Mouse (Mus musculus) cerebellum, postnatal 36 days (tissue): ENCODE data around the gene Sf3b6.
"Not testable (repeated sequence)": the region's sequence is repeated elsewhere in the genome, so short reads cannot be mapped to it uniquely, and the experiment has no call there.

Source experiments
- DNase-seq, 2 experiments: peaks; one replicate each; pipeline ENCODE4 v3.0.0; 2021 to 2022; ENCODE audit warnings: mixed read lengths in 2 of 2

The Sf3b6 gene

DNA sequence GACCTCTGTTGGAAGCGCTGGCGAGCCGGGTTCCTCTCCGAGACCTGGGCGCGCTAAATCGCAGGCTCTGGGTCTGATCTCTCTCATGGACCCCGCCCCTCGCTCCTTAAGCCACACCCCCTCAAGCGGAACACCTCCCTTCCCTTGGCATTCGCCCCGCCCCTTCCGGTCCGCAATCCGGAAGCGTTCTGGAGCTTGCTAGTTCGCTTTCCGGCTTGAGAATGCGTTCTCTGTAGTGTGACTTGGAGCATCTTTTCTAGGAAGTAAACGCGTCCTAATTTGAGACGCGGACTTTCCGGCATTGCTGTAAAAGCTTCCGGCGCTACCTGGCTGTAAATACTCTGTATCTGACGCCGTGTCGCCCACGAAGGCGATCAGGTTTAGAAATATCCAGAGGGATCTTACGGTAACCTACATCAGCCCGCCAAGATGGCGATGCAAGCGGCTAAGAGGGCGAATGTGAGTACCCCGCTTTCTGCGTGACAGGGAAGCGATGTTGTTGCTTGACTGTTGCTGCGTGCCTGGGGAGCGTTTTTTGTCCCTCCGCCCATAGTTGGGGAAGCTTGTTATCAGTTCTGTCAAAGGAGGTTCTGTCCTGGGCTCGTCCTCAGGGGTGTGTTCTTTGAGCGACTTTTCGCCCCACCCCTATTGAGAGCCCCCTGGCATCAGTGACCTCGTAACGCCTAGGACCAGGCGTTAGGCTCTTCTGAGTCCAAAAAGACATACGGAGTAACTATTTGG, at the start of gene Sf3b6:
Gene Sf3b6 (plus strand): TSS at position 184 of the 741 bp plus-strand sequence.
- peak; percentile 97 to 98 for DNase-seq

DNA sequence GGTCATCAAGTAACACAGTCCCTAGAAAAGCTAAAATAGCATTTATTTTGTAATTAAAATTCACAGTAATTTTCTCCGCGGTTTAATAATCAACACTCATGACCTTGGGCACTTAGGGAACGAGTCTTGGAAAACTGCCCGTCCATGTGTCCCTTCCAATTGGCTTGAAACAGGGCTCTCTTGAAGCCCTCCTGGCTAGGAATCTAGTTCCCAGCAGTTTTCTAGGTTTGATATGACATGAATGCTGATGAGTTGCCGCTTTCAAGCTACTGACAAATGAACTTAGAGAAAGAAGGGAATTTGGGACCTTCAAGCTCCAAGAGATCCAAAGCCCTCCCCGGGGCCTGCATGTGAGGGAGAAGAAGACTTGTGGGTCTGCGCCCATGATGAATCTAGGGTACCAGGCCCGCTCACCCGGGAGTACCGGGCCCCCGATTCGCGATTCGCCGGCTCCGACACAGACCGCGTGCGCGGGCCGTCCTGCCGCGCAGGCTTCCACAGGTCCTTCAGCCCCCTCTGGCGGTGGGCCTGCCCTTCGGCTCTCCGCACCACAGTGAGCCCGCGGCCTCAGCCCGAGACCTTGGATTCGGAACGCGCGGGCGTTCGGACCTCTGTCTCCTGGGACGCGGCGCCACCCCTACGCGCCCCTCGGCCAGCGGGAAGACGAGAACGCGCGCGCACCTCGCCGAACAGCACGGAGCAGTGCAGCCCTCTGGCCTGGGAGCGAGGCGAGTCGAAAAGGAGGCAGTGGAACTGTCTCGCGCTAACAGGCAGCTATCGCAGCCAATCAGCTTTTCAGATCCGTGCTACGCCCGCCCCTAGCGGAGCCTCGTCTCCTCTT, 48.6 kb upstream of the Sf3b6 start, which contains the start of the genes Pfn4 and Fam228b:
Gene Pfn4 (plus strand): TSS at position 531 of the 841 bp plus-strand sequence.
Gene Fam228b (minus strand): TSS at position 776 of the 841 bp plus-strand sequence.
- peak; percentile 99 for DNase-seq

DNA sequence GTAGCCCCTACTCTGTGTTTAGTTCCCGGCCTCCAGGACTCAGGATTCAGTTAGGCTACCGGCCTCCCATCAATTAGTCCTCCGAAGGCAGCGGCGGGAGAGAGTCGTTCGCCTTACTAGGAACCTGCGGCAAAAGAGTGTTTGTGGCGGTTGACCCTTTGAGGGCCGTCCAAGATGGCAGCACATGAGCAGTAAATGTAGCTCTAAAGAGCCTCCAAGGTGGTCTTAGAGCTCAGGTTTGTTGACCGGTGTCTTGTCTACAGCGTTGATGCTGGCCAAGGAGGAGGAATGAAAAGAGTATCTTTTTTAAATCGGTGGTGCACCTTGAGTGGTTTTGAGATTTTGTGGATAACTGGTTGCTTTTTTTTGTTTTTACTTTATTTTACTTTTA, 48.0 kb upstream of the Sf3b6 start:
- no peak for DNase-seq

DNA sequence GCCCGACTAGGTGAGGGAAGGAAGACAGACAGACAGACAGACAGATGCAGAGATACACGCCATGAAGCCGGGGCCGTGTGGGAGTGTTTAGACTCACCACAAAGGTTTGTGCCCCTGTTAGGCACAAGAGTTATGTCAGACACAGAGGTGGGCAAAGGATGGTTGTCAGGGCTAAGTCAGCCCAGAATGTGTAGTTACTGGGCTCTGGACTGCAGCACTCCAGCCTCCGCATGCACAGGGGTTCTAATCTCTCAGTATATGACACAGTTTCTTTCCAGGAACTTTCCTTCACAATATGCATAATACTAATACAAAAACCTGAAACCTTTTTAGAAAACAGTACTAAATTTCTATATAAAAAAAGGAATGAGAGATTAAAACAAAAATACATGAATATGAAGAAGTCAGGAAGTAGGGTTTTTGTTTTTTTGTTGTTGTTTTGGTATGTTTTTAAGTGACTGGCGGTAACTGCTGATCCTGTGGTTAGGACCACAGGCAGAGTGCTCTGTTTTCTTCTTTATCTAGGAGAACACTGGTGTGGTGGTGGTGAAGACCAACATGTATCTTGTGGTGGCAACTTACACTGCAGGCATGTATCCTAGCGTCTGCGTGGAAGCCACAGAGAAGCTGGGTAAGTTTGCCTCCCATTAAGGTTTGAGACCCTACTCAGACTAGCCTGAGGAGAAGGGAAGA, 42.3 kb upstream of the Sf3b6 start:
- no peak for DNase-seq

DNA sequence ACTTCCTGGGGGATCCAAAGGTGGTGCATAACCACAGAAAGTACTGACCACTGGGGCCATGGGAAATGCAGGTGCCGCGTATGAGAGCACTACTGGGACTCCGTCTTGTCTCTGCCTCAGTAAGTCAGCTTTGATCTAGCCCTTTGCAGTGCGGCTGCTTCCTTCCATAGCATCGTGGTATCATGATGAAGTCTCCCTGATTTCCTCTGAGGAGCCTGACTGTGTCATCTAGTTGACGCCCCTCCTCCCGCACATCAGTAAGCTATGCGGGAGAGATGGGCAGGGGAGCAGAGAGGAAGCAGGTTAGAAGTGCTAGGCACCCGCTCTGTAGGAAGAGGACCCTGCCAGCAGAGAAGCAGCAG, 41.8 kb upstream of the Sf3b6 start:
- DNase-seq, result no peak

DNA sequence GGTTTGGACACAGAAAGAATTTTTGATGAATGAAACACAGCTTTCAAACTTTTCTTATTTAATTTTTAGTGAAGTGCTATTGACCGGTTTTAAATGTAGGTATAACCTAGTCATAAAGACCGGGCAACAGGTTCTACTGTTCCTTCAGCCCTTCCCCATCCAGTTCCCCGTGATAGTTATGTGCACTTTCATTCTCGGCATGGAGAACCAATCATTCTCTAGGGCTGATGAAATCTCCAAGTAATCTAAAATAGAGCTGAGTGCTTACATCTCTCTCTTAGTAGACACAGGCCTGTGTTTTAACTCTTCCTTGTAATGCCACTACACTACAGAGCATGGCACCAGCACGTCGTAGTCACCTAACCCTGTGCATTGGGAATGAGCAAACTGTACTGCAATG, 39.6 kb upstream of the Sf3b6 start:
- DNase-seq, result no peak

DNA sequence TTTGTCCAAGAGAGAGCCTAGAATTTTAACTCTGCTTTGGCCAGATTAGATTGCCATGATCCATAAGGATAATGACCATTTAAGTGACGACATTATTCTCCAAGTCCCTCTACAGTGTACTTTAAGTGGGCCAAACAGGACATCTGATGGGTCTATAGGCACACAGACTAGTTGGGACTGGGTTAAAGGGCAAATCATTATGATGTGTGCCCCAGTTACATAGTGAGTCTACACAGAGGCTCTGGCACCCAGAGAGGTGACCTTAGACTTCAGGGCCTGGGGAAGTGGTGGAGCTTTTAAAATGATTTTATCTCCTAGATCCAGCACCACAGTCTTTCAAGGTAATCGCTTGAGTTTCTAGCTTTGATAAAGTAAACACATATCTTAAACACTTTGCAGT, 37.1 kb upstream of the Sf3b6 start:
- no peak for DNase-seq

DNA sequence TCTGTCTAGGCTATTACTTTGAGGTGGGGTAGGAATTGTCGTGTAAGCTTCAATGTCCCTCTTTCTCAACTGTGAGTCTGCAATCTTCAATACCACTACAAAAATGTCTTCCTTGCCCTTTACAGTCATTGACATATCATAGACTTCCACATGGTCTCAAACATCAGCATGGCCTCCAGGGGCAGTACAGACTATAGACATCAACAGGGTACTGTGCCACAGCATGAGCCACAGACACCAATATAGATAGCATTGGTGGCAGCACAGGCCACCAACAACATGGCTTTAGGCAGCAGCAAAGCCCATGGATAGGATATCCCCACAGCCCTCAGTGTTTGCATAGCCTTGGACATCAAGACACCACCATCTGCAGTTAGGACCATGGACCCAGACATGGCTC, 36.1 kb upstream of the Sf3b6 start:
- DNase-seq, result no peak

DNA sequence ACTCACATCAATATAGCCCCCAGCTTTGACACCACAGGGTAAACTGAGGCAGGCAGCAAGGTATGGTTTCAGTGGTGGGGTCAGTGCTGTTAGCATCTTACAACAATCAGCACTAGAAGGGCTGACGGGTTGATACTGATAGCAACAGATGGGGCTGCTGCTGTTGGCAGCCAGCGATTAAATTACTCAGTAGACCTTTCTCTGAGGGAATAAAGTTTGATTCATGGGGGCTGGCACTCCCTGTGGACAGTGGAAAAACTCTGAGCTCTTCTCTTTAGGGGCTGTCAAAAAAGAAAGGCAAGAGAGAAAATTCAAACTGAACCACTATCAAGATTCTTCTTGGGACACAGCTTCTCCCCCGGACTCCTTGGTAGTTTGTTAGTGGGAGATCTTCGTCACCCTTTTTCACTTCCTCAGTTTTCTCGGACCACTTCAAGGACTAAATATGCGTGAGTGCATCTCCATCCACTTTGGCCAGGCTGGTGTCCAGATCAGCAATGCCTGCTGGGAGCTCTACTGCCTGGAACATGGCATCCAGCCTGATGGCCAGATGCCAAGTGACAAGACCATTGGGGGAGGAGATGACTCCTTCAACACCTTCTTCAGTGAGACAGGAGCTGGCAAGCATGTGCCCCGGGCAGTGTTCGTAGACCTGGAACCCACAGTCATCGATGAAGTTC, 35.5 kb upstream of the Sf3b6 start:
- peak; percentile 14 to 31 for DNase-seq

DNA sequence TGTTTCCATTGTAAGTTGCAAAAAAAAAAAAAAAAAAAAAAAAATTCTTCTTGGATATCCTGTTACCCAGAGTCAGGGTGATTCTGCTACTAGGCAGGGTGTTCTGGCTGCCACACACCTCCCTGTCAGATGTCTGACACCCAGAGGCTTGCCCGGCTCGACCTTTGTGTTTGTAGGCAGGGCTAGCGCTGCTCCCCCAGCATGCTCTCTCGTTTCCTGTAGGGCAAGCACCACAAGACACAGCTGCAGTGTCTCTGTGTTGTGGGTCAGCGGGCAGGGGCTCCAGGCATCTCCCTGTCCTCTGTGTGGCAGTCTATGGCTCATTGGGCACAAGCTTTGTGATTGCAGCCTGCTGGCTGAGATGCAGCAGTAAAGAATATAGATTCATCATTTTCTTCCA, 33.7 kb upstream of the Sf3b6 start:
- no peak for DNase-seq

DNA sequence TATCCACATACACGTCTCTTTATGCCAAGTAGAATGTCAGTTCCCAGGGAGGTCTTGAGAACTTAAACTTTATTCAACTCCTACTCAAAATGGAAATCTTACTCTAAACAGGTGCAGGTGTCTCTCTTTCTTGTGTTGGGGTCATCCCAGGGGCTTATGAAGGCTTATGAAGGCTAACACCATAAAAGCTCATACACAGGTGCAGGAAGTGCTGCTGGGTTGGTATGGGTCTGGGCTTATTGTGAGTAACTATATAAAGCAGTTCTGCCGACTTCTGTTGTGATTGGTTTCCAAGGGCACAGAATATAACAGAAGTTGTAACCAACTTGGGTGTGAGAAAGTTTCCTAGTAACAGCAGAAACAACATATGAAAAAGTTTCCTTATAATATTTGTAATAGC, 32.9 kb upstream of the Sf3b6 start:
- no peak for DNase-seq

DNA sequence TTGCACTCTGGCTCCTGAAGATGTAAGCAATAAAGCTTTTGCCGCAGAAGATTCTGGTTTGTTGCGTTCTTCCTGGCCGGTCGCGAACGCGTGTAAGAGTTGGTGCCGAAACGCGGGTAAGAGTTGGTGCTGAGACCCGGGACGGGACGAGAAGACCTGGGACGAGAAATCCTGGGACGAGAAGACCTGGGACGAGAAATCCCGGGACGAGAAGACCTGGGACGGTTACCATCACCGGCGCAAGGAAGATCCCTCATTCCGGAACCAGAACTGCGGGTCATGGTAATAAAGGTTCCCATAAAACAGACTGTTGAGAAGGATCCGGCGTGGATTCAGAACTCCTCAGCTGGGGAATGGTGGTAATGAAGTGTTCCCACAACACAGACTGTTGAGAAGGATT, 29.2 kb upstream of the Sf3b6 start:
- DNase-seq, result not testable (repeated sequence)

DNA sequence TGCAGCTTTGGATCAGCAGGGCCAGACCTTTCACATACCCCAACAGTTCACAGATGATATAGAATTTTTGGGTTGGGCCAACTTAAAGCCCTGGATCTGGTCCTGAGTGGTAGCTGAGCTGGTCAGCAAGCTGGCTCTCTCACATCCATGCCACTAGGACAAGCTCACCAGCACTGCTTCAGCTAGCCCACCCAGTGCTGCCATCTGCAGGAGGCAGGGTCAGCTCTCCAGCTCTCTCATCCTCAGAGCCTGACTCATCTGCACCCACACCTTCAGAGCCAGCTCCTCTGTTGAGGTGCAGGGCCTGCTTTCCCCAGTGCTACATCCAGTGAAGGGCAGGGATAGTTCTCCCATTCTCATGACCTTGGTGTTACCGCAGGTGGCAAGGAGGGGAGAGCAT, 23.6 kb upstream of the Sf3b6 start:
- no peak for DNase-seq

DNA sequence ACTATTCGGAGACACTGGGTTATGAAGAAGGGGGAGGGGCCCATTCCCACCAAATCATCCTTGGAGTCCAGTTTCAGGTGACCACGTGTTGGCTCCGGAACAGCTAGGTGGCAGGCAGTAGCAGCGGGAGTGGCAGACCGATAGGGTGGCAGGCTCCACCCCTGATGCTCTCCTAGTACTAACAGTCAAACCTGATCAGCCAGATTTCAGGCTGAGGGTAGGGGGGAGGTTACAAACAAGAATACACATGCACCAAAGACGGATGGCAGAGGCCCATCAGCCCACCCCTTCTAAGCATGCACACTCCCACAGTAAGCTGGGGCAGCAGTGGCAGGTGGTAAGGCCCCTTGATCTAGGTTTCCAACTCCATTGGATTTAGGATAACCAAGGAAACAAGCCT, 19.9 kb upstream of the Sf3b6 start:
- not testable (repeated sequence) for DNase-seq

DNA sequence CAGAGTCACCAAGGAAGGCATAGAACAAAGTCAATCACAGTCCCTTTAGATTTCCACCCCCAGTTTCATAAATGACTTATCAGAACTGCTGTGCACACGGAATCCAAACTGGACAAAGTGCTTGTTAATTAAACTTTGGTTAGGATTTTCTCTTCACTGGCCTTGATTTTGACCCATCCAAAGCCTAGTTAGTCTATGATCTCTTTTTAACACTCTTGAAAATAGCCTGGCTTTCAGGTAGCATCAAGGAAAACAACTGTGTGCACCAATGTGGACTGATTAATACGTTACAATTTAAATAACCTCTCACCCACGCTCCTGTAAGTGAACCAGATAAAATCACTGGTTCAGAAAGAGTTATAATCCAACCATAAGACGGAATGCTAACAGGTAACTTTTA, 6.3 kb upstream of the Sf3b6 start:
- DNase-seq, result no peak

DNA sequence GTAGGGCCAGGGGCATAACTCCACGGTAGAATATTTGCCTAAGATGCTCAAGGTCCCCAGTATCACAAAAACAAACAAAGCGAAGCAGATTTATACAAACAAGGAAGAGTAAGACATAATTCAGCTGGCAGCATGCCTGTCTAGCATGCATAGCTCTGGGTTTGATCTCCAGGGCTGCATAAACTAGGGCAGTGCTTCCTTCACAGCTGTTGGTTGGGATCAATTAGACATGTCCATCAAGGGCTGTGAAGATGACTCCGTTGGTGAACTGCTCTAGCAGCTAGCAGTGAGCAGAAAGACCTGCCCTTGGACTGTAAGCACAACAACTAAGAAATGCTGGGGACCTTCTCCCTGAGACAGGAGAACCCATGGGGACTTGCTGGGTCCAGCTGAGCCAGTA, 5.6 kb upstream of the Sf3b6 start:
- no peak for DNase-seq

DNA sequence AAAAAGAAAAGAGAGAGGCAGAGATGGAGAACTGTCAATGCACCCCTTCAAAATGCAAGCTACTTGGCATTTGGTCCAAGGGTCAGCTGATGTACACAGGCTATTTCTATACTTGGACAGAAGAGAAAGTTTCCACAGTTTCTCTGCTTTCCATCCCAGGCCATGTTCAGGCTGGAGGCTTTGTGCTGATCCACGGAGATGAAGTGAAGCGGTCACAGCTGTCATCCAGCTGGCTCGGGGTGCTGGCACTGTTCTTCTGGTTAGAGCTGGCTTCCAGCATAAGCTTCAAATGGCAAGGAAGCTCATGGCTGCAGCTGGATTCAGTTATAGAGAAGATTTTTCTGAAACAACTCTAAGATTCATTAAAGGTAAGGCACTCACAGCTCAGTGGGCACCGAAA, 3.7 kb upstream of the Sf3b6 start:
- no peak for DNase-seq

DNA sequence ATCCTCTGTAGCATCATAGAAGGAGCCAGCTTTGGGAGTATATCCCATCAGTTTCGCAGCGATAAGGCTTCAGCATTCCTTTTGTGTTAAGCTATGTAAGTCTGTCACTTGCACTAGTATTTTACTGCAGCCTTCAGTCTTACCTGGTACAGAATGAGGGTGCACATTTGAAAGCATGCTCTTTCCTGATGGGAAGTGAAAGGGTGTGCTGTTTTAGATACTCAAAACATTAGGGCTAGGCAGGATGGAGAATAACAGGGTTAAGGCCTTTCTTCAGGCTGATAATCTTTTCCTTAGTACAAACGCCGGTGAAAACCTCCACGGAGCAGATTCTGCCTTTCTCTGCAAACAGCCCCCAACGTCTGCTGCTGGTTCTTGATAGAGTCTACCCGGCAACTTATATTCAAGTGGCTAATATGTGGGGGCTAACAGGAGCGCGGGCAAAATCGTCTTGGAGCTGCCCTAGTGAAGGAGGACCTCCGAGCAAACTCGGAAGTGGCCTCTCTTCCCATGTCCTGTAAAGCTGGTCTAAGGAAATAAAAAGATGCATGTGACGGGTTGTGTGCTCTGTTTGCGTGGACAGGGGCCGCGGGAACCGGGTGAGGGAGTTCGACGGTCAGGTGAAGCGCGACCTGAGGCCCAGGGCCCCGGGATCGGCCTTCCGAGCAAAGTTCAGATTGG, 524 bp upstream of the Sf3b6 start:
- no peak for DNase-seq

DNA sequence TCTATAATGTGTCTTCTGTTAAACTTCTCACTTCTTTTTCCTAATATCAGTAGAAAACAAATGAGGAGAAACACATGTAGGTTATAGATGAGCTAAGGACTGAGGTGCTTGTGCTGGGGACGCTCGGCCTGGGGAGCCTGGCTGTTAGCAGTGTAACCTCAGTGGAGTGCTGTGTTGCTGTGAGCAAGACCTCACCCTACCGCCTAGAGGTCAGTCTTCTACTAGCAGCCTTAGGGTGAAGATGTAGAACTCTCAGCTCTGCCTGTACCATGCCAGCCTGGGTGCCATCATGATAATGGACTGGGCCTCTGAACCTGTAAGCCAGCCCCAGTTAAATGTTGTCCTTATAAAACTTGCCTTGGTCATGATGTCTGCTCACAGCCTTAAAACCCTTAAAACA, 9.9 kb downstream of the Sf3b6 start:
- DNase-seq, result no peak

DNA sequence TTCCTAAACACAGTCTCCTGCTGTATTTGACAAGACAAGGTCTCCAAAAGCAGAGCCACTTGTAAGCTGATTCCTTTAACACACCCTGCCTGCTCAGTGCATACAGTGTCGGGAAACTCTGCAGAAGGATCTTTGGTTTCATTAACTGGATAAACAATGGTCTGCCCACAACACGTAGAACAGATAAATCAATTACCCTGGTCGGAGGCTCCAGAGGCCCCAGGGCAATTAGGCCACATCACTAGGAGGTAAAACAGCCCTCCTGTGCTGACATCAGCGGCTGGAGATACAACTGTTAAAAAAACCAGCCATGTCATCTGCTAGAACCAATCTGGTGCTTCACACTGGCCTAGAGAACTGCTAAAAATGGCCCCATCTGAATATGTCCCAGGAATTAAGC, 19.6 kb downstream of the Sf3b6 start:
- DNase-seq, result no peak

DNA sequence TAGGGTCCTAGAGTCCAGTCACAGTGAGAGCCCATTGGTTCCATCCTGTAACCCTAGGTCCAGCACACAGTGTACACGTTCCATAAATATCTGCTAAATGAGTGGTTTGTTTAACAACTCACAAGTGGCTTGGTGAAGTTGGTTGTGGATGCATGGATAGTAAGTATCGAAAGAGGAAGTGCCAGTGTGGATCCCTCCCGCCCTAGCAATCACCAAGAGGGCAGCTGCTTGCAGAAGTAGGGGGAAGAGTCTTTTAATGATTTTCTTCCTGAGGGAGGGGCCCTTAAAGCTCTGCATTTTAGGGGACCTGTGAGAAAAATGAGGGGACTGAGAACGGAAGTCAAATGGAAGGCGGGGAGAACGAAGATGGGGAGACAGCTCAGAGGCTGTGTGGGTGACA, 22.7 kb downstream of the Sf3b6 start:
- no peak for DNase-seq

DNA sequence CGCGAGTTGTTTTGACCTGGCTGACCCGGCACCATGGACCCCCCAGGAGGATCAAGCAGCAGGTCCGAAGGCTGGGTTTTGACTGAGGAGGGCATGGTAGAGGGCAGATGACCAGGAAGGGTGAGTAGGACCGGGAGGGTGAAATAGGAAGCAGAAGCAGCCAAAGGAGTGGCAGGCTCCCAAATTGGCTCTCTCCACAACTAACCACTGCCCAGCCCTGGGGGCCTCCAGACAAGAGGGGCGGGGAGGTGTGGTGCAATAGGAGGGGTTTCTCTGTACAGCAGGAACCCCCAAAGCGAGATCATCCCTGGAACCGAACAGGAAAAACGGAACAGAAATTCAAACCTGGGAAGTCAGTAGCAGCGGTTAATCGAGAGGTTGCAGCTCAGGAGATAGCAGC, 23.4 kb downstream of the Sf3b6 start:
- DNase-seq, result peak in 1 of 2 experiments; percentile 20
